Mouse (Mus musculus): ENCODE measurements at regions not wholly inside any gene's neighbourhood (a gene's known extent, or its start where the extent isn't known, plus 50 kb on each side); places are given as distances from the start of the nearest gene placed in this dataset.

DNA sequence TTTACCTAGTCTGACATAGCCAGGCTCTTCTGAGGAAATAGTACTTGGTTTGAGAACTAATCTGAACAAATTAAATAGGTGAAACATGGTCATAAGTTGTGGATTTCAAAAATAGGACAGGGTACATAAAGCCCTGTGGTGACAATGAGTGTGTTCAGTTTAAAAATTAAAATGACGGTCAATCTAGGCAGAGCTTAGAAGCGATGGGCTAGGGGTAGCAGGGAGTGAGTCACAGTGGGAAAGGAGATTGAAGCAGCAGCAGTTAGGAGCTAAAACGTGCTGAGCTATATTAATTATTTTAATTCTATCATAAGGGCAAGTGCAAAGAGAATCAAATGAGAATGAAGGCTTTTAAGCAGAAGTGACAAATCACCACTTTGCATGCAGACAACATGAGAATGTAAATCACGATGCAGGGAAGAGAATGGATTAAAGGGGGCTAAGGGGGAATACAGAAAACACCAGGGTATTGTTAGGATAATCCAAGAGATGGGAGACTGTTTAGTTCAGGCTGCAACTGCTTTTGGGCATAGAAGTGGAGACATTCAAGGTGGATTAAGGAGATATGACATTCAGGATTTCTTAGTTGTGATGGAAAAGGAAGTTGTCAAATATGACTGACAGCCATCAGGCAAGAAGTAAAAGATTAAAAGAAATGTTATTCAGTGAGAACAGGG is 793.2 kb upstream of the Lrrc4c start:
- DNase-seq (ENCODE audit: low read depth): peak; percentile 31

DNA sequence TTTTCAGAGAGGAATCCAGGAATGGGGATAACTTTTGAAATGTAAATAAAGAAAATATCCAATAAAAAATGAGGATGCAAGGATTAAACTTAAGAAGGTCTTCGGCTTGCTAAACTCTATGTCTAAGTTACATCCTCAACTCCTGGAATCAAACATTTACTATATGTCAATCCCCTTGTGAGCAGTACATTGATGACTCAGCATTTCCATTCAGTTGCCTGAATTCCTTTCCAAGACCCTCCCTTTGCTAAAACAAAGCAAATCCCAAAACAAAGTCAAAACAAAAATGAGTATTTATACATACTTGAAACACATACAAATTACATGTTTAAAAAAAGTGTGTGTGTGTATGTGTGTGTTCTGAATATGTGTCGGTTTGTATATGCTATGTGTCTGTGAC is 753.9 kb upstream of the Lrrc4c start:
- TF ChIP-seq POLR2A (IDR thresholded peaks at IDR 0.05; ENCODE audit: borderline replicate concordance, extremely low read depth, insufficient read depth, insufficient read length, poor library complexity, severe bottlenecking) (no peak), CTCF (IDR thresholded peaks at IDR 0.05; ENCODE audit: borderline replicate concordance, extremely low read depth, insufficient read depth, insufficient read length) (no peak)
- no peak for DNase-seq (ENCODE audit: low read depth)

More for the DNA sequence above, 793.2 kb upstream of the Lrrc4c start:
- TF ChIP-seq POLR2A (IDR thresholded peaks at IDR 0.05; ENCODE audit: borderline replicate concordance, extremely low read depth, insufficient read depth, insufficient read length, poor library complexity, severe bottlenecking) (no peak), CTCF (IDR thresholded peaks at IDR 0.05; ENCODE audit: borderline replicate concordance, extremely low read depth, insufficient read depth, insufficient read length) (no peak)

DNA sequence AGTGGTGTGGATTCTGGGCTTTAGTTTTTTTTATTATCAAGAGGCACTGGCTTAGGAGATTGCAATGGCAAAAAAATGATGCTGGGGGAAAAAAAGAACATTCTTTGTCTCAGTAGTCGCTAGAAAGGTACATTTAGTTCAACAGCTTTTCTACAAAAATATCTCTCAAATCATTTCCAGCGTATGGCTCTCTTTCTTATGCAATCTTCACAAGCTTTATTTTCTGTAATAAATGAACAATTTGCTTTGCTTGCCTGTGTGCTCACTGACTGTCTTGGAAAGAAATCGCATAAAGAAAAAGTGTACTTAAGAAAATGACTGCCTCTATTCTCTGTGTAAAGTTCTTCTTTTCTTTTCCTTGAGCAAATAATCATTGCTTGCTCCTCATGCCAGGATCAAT is 742.1 kb upstream of the Lrrc4c start:
- no peak for TF ChIP-seq POLR2A (IDR thresholded peaks at IDR 0.05; ENCODE audit: borderline replicate concordance, extremely low read depth, insufficient read depth, insufficient read length, poor library complexity, severe bottlenecking)
- no peak for TF ChIP-seq CTCF (IDR thresholded peaks at IDR 0.05; ENCODE audit: borderline replicate concordance, extremely low read depth, insufficient read depth, insufficient read length)
- no peak for DNase-seq (ENCODE audit: low read depth)

DNA sequence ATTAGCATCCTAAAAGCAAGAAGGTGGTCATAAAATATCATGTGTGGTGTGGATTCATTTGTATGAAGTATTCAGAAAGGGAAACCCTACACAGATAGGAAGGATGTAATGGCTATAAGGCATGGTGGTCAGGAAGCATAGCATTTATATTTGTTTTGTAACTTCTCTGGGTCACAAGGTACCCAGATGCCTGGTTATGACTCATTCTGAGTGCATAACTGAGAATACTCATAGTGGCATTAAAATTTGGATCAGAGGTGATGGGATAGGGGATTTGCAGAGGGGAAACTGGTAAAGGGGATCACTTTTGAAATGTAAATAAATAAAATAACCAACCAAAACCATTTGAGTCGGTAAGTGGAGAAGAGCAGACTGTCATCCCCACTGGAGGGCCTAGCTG is 738.8 kb upstream of the Lrrc4c start:
- DNase-seq (ENCODE audit: low read depth): no peak
- TF ChIP-seq POLR2A (IDR thresholded peaks at IDR 0.05; ENCODE audit: borderline replicate concordance, extremely low read depth, insufficient read depth, insufficient read length, poor library complexity, severe bottlenecking) (no peak), CTCF (IDR thresholded peaks at IDR 0.05; ENCODE audit: borderline replicate concordance, extremely low read depth, insufficient read depth, insufficient read length) (no peak)

DNA sequence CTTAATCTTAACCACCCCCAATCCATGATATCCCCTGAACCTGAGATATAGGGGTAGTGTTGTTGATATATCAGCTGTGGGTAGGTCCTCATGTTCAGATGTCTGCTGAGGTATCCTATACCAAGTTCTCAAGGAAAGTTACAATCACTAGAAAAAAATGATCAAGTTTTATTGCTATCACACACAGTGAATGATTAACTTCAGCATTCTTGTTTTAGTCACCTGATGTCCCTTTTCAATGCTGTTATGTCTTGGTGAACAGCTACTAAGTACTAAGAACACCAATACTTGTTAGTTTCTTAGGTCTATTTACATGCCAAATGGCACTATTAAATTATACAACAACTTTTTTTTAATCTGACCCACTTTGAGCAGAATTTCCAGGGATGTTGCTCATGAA is 732.0 kb upstream of the Lrrc4c start:
- TF ChIP-seq POLR2A (IDR thresholded peaks at IDR 0.05; ENCODE audit: borderline replicate concordance, extremely low read depth, insufficient read depth, insufficient read length, poor library complexity, severe bottlenecking) (no peak), CTCF (IDR thresholded peaks at IDR 0.05; ENCODE audit: borderline replicate concordance, extremely low read depth, insufficient read depth, insufficient read length) (no peak)
- no peak for DNase-seq (ENCODE audit: low read depth)

DNA sequence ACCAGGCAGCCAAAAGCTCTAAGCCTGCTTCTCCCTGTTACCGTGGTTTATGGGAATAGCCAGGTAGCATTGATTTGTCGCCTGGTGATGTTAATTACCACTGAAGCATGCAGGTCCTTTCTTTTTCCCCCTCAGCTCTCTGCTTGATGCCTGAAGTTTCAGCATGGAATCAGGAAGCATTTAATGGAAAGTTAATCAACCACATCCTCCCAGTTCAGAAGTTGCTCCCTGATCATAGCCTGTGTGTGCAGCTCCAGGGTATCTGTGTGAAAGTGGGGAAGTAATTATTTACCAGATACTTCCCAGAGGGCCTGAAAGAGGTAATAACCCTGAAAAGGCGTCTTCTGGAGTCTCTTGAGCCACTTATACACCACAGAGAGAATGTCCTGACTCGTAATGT is 730.9 kb upstream of the Lrrc4c start:
- no peak for TF ChIP-seq CTCF (IDR thresholded peaks at IDR 0.05; ENCODE audit: borderline replicate concordance, extremely low read depth, insufficient read depth, insufficient read length)
- TF ChIP-seq POLR2A (IDR thresholded peaks at IDR 0.05; ENCODE audit: borderline replicate concordance, extremely low read depth, insufficient read depth, insufficient read length, poor library complexity, severe bottlenecking): no peak
- DNase-seq (ENCODE audit: low read depth): peak; percentile 25

DNA sequence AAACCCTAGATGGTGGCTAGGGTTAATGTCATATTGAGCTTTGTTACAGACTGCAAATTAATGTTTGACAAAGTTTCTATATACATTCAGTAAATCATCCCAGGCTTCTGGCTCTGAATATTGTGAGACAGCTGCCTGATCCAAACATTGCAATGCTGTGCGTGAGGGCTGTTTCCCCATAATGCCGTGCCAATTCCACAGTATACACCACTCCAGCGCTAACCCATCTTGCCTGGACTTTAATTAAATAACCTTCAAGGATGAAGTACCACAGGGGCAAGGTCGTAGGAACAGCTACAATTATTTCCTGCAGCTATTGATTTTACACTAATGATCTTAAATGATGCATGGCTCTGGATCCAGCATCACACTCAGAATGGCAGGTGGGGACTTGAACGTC is 704.6 kb upstream of the Lrrc4c start:
- DNase-seq (ENCODE audit: low read depth): peak; percentile 35
- TF ChIP-seq CTCF (IDR thresholded peaks at IDR 0.05; ENCODE audit: borderline replicate concordance, extremely low read depth, insufficient read depth, insufficient read length) (no peak), POLR2A (IDR thresholded peaks at IDR 0.05; ENCODE audit: borderline replicate concordance, extremely low read depth, insufficient read depth, insufficient read length, poor library complexity, severe bottlenecking) (no peak)

DNA sequence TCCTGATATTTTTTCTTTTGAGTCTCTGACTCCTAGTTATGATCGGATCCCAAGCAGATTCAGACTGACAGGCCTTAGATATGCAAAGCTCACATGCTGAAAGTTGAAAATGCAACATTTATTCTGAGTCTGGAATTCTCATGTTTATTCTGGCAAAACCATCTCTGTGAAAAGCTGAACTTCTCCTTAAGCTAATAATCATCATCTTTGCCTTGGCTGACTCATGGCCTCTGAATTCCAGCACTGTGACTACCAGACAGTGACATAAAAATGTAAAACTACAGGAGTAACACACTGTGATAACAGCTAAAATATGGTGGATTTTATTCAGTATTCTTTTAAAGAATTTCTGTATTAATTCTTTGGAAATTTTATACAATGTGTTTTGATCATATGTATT is 680.4 kb upstream of the Lrrc4c start:
- TF ChIP-seq CTCF (IDR thresholded peaks at IDR 0.05; ENCODE audit: borderline replicate concordance, extremely low read depth, insufficient read depth, insufficient read length) (no peak), POLR2A (IDR thresholded peaks at IDR 0.05; ENCODE audit: borderline replicate concordance, extremely low read depth, insufficient read depth, insufficient read length, poor library complexity, severe bottlenecking) (no peak)
- no peak for DNase-seq (ENCODE audit: low read depth)

DNA sequence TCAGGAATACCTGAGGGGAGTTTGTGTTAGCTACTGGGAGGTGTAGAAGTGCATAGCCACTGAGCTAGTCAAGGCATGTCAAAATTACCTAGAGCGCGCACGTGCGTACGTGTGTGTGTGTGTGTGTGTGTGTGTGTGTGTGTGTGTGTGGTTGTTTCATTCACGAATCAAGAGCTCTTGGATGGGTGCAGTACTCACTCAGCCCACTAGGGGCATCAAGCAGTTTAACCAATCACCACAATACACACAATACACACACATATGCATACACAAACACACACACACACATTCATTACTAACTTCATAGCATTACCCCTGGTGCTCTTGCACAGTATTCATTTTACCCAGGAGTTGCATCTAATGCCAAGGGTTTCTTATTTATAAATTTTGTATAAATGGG is 643.6 kb upstream of the Lrrc4c start:
- TF ChIP-seq CTCF (IDR thresholded peaks at IDR 0.05; ENCODE audit: borderline replicate concordance, extremely low read depth, insufficient read depth, insufficient read length) (peak; percentile 42; the same call in 1 of the 2 replicates), POLR2A (IDR thresholded peaks at IDR 0.05; ENCODE audit: borderline replicate concordance, extremely low read depth, insufficient read depth, insufficient read length, poor library complexity, severe bottlenecking) (no peak)
- no peak for DNase-seq (ENCODE audit: low read depth)

DNA sequence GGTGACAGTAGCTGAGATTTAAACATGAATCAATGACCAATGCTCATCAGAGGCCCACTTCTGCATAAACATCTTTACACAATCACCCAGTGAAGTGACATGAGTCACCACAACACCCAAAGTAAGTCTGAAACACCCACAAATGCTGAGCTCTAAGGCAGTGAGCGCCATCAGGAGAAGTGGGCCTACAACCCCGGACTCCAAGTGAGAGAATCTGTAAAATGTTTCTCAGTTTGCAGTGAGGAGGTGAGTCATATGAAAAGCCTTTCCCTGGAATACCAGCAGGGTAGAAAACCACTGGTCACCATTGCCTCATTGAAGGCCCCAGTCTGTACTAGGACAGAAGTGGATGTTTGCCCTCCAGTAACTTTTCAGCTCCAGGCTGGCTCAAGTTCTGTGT is 602.6 kb upstream of the Lrrc4c start:
- TF ChIP-seq CTCF (IDR thresholded peaks at IDR 0.05; ENCODE audit: borderline replicate concordance, extremely low read depth, insufficient read depth, insufficient read length) (no peak), POLR2A (IDR thresholded peaks at IDR 0.05; ENCODE audit: borderline replicate concordance, extremely low read depth, insufficient read depth, insufficient read length, poor library complexity, severe bottlenecking) (no peak)
- no peak for DNase-seq (ENCODE audit: low read depth)

Data from brain, embryonic 14.5 days (tissue).